Mouse (Mus musculus) kidney, postnatal 0 days (tissue): ENCODE results near the gene Akap2. TPM values are rescaled to one million over a fixed set of nuclear protein-coding genes. Genes with fewer than 3 reads are reported as not detected.

Experiments used
- ATAC-seq: fragments of 200-750 bp; cut with Nextera tagmentation; replicated peaks from 2 replicates; pipeline ENCODE4 v1.8.0; 2017; ENCODE audit warnings: low read depth, moderate number of reproducible peaks, moderate TSS enrichment, moderate library complexity; ENCODE audit not compliant: low FRiP score
- DNase-seq: peaks from one replicate; pipeline ENCODE4 v3.0.0-alpha.2; 2016; ENCODE audit warnings: low spot score
- H3K27ac ChIP-seq: fragments of 300-500 bp; sonication (generic); 2 replicates; pipeline ENCODE4 v1.5.1; 2014; ENCODE audit warnings: mild to moderate bottlenecking
- H3K27me3 ChIP-seq: fragments of 300-500 bp; sonication (generic); 2 replicates; pipeline ENCODE4 v1.6.1; 2014; ENCODE audit warnings: low read length, mixed read lengths; ENCODE audit not compliant: insufficient read depth
- H3K36me3 ChIP-seq: fragments of 300-500 bp; sonication (generic); 2 replicates; pipeline ENCODE4 v1.6.1; 2014; ENCODE audit warnings: low read length, mixed read lengths; ENCODE audit not compliant: insufficient read depth
- H3K4me1 ChIP-seq: fragments of 300-500 bp; sonication (generic); replicated peaks from 2 replicates; pipeline ENCODE4 v1.6.1; 2014; ENCODE audit warnings: antibody characterized with exemption, low read length, mixed read lengths; ENCODE audit not compliant: insufficient read depth
- H3K4me2 ChIP-seq: fragments of 300-500 bp; sonication (generic); 2 replicates; pipeline ENCODE4 v1.6.1; 2014; ENCODE audit warnings: mild to moderate bottlenecking, low read length, moderate library complexity, mixed read lengths
- H3K4me3 ChIP-seq: fragments of 300-500 bp; sonication (generic); replicated peaks from 2 replicates; pipeline ENCODE4 v1.5.1; 2014; ENCODE audit warnings: low read depth, low read length
- H3K9ac ChIP-seq: fragments of 300-500 bp; sonication (generic); 2 replicates; pipeline ENCODE4 v1.6.1; 2014; ENCODE audit warnings: low read depth, low read length
- H3K9me3 ChIP-seq: fragments of 300-500 bp; sonication (generic); replicated peaks from 2 replicates; pipeline ENCODE4 v1.6.1; 2016; ENCODE audit warnings: low read length, inconsistent platforms, mixed read lengths
- CTCF ChIP-seq: IDR thresholded peaks from 2 replicates; pipeline ENCODE4 v1.5.1; 2016; ENCODE audit warnings: antibody characterized with exemption, low read depth, mild to moderate bottlenecking, moderate library complexity
- WGBS: fragments of 180-500 bp; shearing (Covaris S2); extraction: QIAGEN DNeasy Blood & Tissue Kit; methylation state at CpG from one replicate; pipeline ENCODE4 v1.1.7; 2014; 5-methylcytosine and 5-hydroxymethylcytosine counted together
- polyA plus RNA-seq: library from polyadenylated mRNA; unstranded; fragments of >200 nt; fragmentation: Nextera tagmentation; extraction: Ambion mirVana; gene quantifications from 2 replicates; pipeline ENCODE4 v1.2.1, GENCODE M21; 2015

The Akap2 gene
- polyA plus RNA-seq, 1 experiment from 2014 or later = 20.5 TPM

DNA sequence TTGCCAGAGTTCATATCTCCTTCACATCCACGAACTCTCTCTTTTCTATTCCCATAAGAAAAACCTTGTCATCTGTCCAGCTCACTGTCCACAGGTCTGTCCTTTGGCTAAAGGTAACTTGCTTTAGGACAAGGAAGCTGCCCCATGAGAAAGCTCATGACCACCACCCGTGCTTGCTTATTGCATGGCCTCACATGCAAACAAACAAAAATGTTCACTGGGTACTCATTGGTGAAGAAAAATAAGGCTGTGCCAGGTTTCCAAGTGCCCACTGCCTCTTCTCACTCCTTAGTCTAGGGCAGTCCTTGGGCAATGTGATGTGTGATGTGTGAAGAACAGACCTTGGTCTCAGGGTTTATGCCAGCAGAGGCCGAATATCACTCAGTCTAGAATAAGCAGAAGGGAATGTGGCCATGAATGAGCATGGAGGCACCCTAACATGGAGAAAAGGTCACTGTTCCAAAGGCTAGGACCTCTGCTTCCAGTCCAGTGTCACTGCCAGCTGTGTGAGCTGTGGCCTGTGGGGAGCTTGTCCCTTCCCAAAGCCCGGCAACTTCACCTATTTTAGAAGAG lies 11.2 kb downstream of the Akap2 start:
- no peak overlapping the region for H3K4me3 ChIP-seq
- no peak for DNase-seq

DNA sequence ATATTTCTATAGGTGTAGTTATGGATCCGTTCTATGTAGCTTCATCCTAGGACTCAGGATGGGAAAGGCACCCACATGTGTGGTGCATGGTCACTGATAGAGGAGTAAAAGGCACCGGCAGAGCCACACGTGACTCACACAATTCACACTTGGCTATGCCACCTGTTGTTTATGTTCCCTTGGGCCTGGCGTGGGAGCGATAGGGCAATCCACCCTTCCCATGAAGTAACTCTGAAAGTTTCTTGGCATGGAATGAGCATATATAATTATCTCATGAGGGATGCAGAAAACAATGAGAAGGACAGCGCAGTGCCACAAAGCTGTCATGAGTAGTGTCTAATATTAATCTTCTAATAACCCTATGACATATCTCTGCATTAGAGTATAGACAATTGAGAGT lies 12.6 kb downstream of the Akap2 start:
- H3K4me2 ChIP-seq = no peak overlapping the region
- H3K4me3 ChIP-seq = no peak overlapping the region
- no peaks in the 10 kb centered on the region for H3K9me3 ChIP-seq
- H3K27me3 ChIP-seq = no peaks in the 10 kb centered on the region
- no peak overlapping the region for H3K27ac ChIP-seq
- no peaks in the 10 kb centered on the region for H3K4me1 ChIP-seq
- H3K9ac ChIP-seq = no peak overlapping the region
- DNase-seq = no peak
- WGBS = 91% methylated on average over 6 of the region's 6 CpGs
- H3K36me3 ChIP-seq = no peaks in the 10 kb centered on the region
- no peak for ATAC-seq
- no peak for TF ChIP-seq CTCF

More for the DNA sequence above, 11.2 kb downstream of the Akap2 start:
- WGBS = 84% methylated on average over 4 of the region's 4 CpGs
- no peak for TF ChIP-seq CTCF
- no peak for ATAC-seq
- H3K4me2 ChIP-seq = no peak overlapping the region
- no peaks in the 10 kb centered on the region for H3K4me1 ChIP-seq
- no peaks in the 10 kb centered on the region for H3K27me3 ChIP-seq
- H3K27ac ChIP-seq = no peak overlapping the region
- H3K9me3 ChIP-seq = no peaks in the 10 kb centered on the region
- H3K36me3 ChIP-seq = no peaks in the 10 kb centered on the region
- no peak overlapping the region for H3K9ac ChIP-seq

DNA sequence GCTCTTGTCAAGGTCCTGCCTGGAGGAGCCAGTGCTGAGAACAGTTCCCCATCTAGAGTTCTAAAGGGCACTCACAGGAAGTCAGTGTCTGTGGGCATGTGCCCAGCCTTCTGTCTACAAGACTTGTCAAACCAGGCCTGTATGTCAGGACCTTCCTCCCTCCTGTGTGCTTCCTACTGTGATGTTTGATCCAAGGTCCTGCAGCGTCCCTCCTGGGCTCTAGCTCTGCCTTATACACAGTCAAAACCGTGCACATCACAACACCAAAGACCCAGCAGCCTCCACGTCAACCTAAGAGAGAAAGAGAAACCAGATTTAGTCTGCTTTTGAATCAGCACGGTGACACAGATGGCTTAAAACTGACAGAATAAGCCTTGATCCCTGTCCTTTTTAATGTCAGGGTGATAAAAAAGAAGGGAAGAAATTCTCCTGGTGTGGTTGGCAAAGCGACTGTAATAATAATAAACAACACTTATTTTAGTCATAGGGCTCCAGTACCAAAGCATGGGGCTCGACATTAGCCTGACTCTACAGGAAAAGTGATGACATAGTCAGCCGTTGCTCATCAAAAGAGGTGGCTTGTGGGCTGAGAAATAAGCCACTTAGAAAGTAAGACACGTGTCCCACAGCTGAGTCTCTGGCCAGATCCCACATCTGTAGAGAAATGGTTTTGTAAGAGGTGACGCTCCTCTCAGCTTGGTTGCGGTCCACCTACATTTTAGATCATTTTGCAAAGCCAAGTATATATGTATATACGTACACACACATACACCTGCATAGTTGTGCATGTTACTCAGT lies 13.5 kb downstream of the Akap2 start:
- no peak for TF ChIP-seq CTCF
- Histone ChIP-seq H3K4me3 (no peak overlapping the region), H3K4me1 (no peaks in the 10 kb centered on the region), H3K27ac (no peak overlapping the region), H3K4me2 (no peak overlapping the region), H3K27me3 (no peaks in the 10 kb centered on the region), H3K9me3 (no peaks in the 10 kb centered on the region), H3K36me3 (no peaks in the 10 kb centered on the region), H3K9ac (no peak overlapping the region)
- 76% methylated on average over 11 of the region's 11 CpGs for WGBS
- ATAC-seq = no peak
- no peak for DNase-seq

DNA sequence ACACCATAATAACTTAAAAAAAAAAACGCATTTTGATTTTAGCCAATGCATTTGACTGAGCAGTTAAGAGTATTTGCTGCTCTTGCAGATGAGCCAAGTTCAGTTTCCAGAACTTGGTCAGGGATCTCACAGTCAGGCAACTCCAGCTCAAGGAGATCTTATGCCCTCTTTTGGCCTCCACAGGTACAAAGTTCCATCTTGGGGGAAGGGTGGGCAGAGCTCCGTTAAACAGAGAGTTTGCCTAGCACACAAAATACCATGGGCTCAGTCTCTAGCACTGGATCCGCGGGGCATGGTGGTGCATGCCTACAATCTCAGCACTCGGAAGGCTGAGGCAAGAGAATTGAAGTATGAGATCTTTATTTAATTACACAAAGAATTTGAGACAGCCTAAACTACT lies 14.9 kb downstream of the Akap2 start:
- WGBS = 82% methylated on average over 5 of the region's 5 CpGs
- no peak overlapping the region for H3K4me2 ChIP-seq
- no peaks in the 10 kb centered on the region for H3K9me3 ChIP-seq
- H3K36me3 ChIP-seq = no peaks in the 10 kb centered on the region
- H3K27me3 ChIP-seq = no peaks in the 10 kb centered on the region
- no peaks in the 10 kb centered on the region for H3K4me1 ChIP-seq
- DNase-seq = no peak
- no peak for TF ChIP-seq CTCF
- no peak overlapping the region for H3K4me3 ChIP-seq
- no peak overlapping the region for H3K9ac ChIP-seq
- ATAC-seq = no peak
- no peak overlapping the region for H3K27ac ChIP-seq

DNA sequence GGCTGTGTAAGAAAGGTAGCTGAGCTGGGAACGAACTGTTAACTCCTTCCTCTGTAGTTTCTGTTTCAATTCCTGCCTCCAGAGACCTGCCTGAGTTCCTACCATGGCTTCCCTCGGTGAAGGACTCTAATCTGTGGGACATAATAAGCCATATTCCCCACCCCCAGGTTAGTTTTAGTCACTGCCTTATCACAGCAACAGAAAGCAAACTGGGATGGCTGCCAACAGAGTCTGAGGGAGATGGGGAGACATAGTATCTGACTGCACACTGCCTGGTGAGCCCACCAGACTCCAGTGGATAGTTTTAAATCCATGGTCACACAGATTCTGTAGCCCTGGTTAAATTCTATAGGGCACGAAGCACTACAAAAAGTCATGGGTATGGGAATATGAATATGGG lies 16.0 kb downstream of the Akap2 start:
- H3K27me3 ChIP-seq = no peaks in the 10 kb centered on the region
- no peaks in the 10 kb centered on the region for H3K36me3 ChIP-seq
- DNase-seq (no peak), ATAC-seq (no peak)
- WGBS = 75% methylated on average over 3 of the region's 3 CpGs
- H3K4me2 ChIP-seq = no peak overlapping the region
- no peak for TF ChIP-seq CTCF
- no peak overlapping the region for H3K4me3 ChIP-seq
- H3K9me3 ChIP-seq = no peaks in the 10 kb centered on the region
- no peak overlapping the region for H3K9ac ChIP-seq
- no peak overlapping the region for H3K27ac ChIP-seq
- H3K4me1 ChIP-seq = no peaks in the 10 kb centered on the region

DNA sequence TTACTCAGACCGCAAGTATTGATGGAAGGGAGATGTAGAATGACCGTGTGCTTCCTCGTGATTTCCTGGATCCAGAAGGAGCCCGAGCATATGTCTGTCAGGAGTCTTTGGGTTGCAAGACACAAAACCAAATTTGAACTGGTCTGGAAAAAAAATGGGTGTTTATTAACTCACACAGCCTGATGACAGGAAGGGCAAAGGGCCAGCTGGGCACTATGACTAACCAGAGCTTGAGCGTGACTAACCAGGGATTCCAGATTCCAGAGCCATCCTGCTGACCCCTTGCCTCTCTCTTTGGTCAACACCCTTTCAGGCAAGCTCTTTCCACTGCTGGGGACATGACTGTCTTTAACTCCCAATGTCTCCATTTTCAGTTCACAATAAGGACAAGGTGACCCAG lies 18.0 kb downstream of the Akap2 start:
- TF ChIP-seq CTCF = no peak
- H3K4me1 ChIP-seq = no peaks in the 10 kb centered on the region
- peak; percentile 93 for ATAC-seq

More for the DNA sequence above, 18.0 kb downstream of the Akap2 start:
- WGBS = 69% methylated on average over 5 of the region's 5 CpGs
- DNase-seq = peak; percentile 38
- Histone ChIP-seq H3K4me2 (no peak overlapping the region), H3K9ac (no peak overlapping the region), H3K9me3 (no peaks in the 10 kb centered on the region), H3K36me3 (no peaks in the 10 kb centered on the region), H3K27ac (peak overlapping the region; percentile 70; the same call in 1 of the 2 replicates), H3K4me3 (no peak overlapping the region), H3K27me3 (no peaks in the 10 kb centered on the region)
